Mouse (Mus musculus) heart, postnatal 0 days (tissue): ENCODE measurements at regions not wholly inside any gene's neighbourhood (a gene's known extent, or its start where the extent isn't known, plus 50 kb on each side); places are given as distances from the start of the nearest gene placed in this dataset.

Source experiments
- CTCF ChIP-seq: IDR thresholded peaks from 2 replicates; pipeline ENCODE4 v1.5.1; 2016; ENCODE audit warnings: antibody characterized with exemption, control low read depth, low read depth
- EP300 ChIP-seq: IDR thresholded peaks from 2 replicates; pipeline ENCODE4 v1.6.1; 2016; ENCODE audit warnings: antibody characterized with exemption, low read depth

GRCm38 (mm10) chr8:91967407-91967806 lies 165.5 kb upstream of the Irx3 start:
- TF ChIP-seq CTCF, result no peak
- peak; percentile 94 for TF ChIP-seq EP300
